Mouse (Mus musculus): ENCODE measurements around the gene Selenow.
A peak's percentile ranks its signal among the peaks of the same experiment; 100 is the strongest.
"Not testable (repeated sequence)": the region's sequence is repeated elsewhere in the genome, so short reads cannot be mapped to it uniquely, and the experiment has no call there.

Selenow gene

GRCm38 (mm10) chr7:15947653-15948260 lies 25.6 kb upstream of the Selenow start:
- no peak for DNase-seq (ENCODE audit: low read depth in 2 of 2, low spot score in 2 of 2)

- DNase-seq (ENCODE audit: low read depth in 2 of 2, low spot score in 2 of 2) = peak; percentile 85 to 89
Measured at GRCm38 (mm10) chr7:15945721-15946536, 23.7 kb upstream of the Selenow start, which contains the start of gene Nop53. TSS of gene Nop53 (minus strand) at chr7:15946074.

- DNase-seq (ENCODE audit: low read depth in 2 of 2, low spot score in 2 of 2) = no peak
Measured at GRCm38 (mm10) chr7:15945211-15945610, 23.0 kb upstream of the Selenow start.

GRCm38 (mm10) chr7:15944311-15944710 lies 22.1 kb upstream of the Selenow start:
- no peak for DNase-seq (ENCODE audit: low read depth in 2 of 2, low spot score in 2 of 2)

GRCm38 (mm10) chr7:15938621-15939020 lies 16.4 kb upstream of the Selenow start:
- DNase-seq (ENCODE audit: low read depth in 2 of 2, low spot score in 2 of 2) = no peak

- DNase-seq (ENCODE audit: low read depth in 2 of 2, low spot score in 2 of 2) = no peak
Measured at GRCm38 (mm10) chr7:15937491-15937890, 15.3 kb upstream of the Selenow start.

GRCm38 (mm10) chr7:15933437-15934359 lies 11.5 kb upstream of the Selenow start:
- no peak for DNase-seq (ENCODE audit: low read depth in 2 of 2, low spot score in 2 of 2)

- no peak for DNase-seq (ENCODE audit: low read depth in 2 of 2, low spot score in 2 of 2)
Measured at GRCm38 (mm10) chr7:15931635-15932034, 9.4 kb upstream of the Selenow start.

- no peak for DNase-seq (ENCODE audit: low read depth in 2 of 2, low spot score in 2 of 2)
Measured at GRCm38 (mm10) chr7:15930543-15930942, 8.3 kb upstream of the Selenow start.

GRCm38 (mm10) chr7:15929910-15930309 lies 7.7 kb upstream of the Selenow start:
- DNase-seq (ENCODE audit: low read depth in 2 of 2, low spot score in 2 of 2) = peak; percentile 48 to 65

GRCm38 (mm10) chr7:15921796-15922195 lies 406 bp downstream of the Selenow start:
- peak; percentile 28 to 29 for DNase-seq (ENCODE audit: low read depth in 2 of 2, low spot score in 2 of 2)

GRCm38 (mm10) chr7:15920645-15921190 lies 1.5 kb downstream of the Selenow start:
- DNase-seq (ENCODE audit: low read depth in 2 of 2, low spot score in 2 of 2) = no peak

GRCm38 (mm10) chr7:15919947-15920346 lies 2.3 kb downstream of the Selenow start:
- no peak for DNase-seq (ENCODE audit: low read depth in 2 of 2, low spot score in 2 of 2)

- no peak for DNase-seq (ENCODE audit: low read depth in 2 of 2, low spot score in 2 of 2)
Measured at GRCm38 (mm10) chr7:15918371-15918770, 3.8 kb downstream of the Selenow start.

- DNase-seq (ENCODE audit: low read depth in 2 of 2, low spot score in 2 of 2) = no peak
Measured at GRCm38 (mm10) chr7:15916996-15917395, 5.2 kb downstream of the Selenow start.

GRCm38 (mm10) chr7:15916134-15916723 lies 6.0 kb downstream of the Selenow start:
- no peak for DNase-seq (ENCODE audit: low read depth in 2 of 2, low spot score in 2 of 2)

GRCm38 (mm10) chr7:15915695-15916094 lies 6.5 kb downstream of the Selenow start:
- not testable (repeated sequence) for DNase-seq (ENCODE audit: low read depth in 2 of 2, low spot score in 2 of 2)

GRCm38 (mm10) chr7:15914751-15915150 lies 7.5 kb downstream of the Selenow start:
- no peak for DNase-seq (ENCODE audit: low read depth in 2 of 2, low spot score in 2 of 2)

GRCm38 (mm10) chr7:15914252-15914651 lies 8.0 kb downstream of the Selenow start:
- peak; percentile 36 to 61 for DNase-seq (ENCODE audit: low read depth in 2 of 2, low spot score in 2 of 2)

GRCm38 (mm10) chr7:15912183-15912582 lies 10.0 kb downstream of the Selenow start:
- DNase-seq (ENCODE audit: low read depth in 2 of 2, low spot score in 2 of 2) = peak; percentile 59 to 71

- no peak for DNase-seq (ENCODE audit: low read depth in 2 of 2, low spot score in 2 of 2)
Measured at GRCm38 (mm10) chr7:15910521-15910920, 11.7 kb downstream of the Selenow start.

Data from CD8-positive naive resting alpha-beta T cell, adult 2 months (primary cell).